Mouse (Mus musculus) heart, adult 2 months (tissue): ENCODE measurements around the gene Inpp5e.

Experiments used
- CTCF ChIP-seq: fragments of 200-600 bp; IDR thresholded peaks from 2 replicates; pipeline ENCODE4 v1.8.1; 2022; ENCODE audit warnings: antibody characterized with exemption, mild to moderate bottlenecking, moderate library complexity
- EP300 ChIP-seq: fragments of 200-500 bp; IDR thresholded peaks from 2 replicates; pipeline ENCODE4 v1.6.1; 2011; ENCODE audit warnings: low read depth, low read length, control low read depth; ENCODE audit not compliant: insufficient read depth
- POLR2A ChIP-seq: fragments of 200-500 bp; IDR thresholded peaks from 2 replicates; pipeline ENCODE4 v1.6.1; 2011; ENCODE audit warnings: mild to moderate bottlenecking, low read depth, low read length, control low read depth; ENCODE audit not compliant: insufficient read depth

DNA sequence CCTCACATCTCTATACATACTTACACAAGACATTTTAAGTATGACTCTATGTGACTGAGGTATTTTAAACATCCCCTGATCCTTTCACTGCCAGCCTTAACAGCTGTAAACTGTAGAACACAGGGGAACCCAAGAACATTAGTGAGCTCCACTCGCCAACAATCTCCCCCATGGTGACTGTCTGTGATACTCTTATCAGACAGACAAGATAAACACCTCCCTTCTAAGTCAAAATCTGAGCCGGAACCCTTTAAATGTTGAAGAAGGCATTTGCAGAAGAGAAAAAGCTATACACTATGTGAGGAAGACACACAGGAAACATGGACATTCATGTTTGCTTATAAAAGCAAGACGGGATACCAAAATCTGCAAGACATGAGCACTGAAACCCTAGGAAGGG is 34.9 kb upstream of the Inpp5e start:
- TF ChIP-seq POLR2A (no peak), CTCF (no peak), EP300 (no peak)
